Mouse (Mus musculus) right cerebral cortex, adult 18-20 months (tissue): ENCODE measurements at regions not wholly inside any gene's neighbourhood (a gene's known extent, or its start where the extent isn't known, plus 50 kb on each side); places are given as distances from the start of the nearest gene placed in this dataset.

Experiments used
- DNase-seq: peaks from one replicate; pipeline ENCODE4 v3.0.0; 2022; ENCODE audit warnings: mixed read lengths

DNA sequence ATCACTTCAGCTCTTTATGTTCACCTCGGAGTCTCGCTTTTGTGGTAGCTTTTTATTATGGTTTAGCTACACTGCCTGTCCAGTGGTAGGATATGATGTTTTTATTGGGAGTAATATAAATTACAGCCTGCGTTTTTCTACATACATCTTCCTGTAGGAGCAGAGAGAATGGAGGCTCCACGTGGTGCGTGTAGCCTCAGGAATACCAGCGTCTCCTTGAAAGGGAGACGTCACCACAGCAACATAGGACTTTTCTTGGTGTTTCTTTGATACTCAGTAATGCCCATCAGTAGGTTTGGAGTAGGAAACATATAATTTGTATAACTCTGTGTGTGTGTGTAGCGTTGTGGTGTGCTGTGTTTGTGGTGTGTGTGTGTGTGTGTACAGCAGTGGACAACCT lies 150.7 kb downstream of the Ndufs4 start:
- no peak for DNase-seq

DNA sequence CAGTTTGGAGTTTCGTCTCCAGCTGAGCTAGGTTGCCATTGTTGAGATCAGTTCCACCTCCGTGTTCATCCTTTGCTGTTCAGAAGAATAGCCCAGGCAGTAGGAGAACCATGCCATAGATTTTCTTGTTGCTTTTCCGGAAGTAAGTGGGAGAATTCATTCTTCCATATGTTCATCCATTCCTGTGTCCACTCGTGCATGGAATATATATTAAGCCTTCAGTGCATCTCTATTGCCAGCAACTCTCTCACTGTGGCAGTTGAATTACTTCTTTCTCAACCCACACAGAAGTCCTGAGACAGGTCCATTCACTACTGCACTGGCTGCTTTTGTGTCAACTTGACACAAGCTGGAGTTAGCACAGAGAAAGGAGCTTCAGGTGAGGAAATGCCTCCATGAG lies 152.2 kb downstream of the Ndufs4 start:
- peak; percentile 9 for DNase-seq

- no peak for DNase-seq
These were observed 155.9 kb downstream of the Ndufs4 start for GRCm38 (mm10) chr13:114232203-114232602.

- no peak for DNase-seq
These were observed 157.5 kb downstream of the Ndufs4 start for GRCm38 (mm10) chr13:114230557-114230956.

DNA sequence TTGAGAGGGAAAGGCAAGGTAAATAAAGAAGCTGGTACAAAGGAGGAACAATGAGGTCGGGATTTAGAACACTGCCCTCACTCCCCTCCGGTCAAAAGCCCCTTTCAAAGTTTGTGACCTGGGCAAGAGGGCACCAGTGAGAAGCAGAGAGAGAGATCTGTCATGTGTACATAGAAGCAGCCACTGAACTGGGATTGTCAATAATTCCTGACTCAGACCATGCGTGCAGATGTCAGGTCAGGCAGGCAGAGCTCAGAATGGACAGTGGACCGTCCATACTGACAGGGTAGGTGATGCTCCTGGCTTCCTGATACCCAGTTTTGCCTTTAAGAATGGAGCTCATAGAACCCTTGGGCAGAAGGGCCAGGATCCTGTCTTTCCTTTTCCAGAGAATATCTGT lies 161.0 kb downstream of the Ndufs4 start:
- no peak for DNase-seq

DNA sequence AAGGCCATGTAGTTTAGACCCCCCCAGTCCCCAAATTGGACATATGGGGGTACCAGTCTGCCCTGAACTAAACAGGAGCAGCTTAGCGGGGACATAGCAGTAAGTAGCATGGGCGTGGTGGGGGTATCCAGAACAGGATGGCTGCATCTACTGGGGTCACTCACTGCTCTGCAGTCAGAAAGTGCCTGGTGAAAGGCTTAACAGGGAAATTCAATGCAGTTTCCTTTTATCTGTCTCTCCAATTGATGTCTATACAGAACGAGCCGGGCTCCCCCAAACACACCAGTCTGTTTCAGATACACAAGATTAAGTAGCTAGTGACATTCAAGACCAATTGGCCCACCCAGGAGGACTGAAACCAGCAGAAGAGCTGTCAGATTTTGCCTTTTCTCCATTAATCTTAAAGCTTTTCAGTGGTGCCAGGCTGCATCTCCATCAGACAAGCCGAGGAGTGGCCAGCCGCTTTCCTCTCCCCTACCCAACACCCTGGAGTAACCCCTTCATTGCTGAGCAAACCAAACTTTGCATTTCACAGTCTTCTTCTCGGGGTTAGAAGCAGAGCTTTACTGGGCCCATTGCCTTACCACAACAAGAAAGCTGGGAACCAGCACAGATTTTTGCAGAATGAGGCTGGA lies 161.7 kb downstream of the Ndufs4 start:
- DNase-seq = no peak

- no peak for DNase-seq
These were observed 168.1 kb downstream of the Ndufs4 start for GRCm38 (mm10) chr13:114219870-114220492.

DNA sequence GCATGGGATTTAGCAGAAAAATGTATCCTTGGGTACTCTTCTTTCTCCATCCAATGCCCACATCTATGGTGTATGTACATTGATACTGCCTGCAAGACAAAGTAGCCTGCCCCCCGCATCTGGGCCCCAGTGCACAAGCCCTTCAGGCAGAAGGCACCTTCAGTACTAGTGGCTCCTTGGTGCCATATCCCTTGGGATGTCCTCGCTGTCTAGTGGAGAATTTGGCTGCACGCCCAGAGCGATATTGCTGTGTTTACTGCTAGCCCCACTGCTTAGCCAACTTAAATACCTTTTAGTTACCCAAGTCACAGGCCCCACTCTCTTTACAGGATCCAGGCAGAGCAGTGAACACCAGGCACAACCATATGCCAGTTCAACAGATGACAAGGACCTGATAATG lies 173.0 kb downstream of the Ndufs4 start:
- DNase-seq = no peak
